Mouse (Mus musculus) embryo, embryonic 9.5 days (tissue): ENCODE measurements at regions not wholly inside any gene's neighbourhood (a gene's known extent, or its start where the extent isn't known, plus 50 kb on each side); places are given as distances from the start of the nearest gene placed in this dataset.

Experiments
- DNase-seq: peaks from one replicate; pipeline ENCODE4 v3.0.0-alpha.2; 2017; ENCODE audit errors: extremely low spot score

- no peak for DNase-seq
These were observed 52.4 kb upstream of the Npy start for GRCm38 (mm10) chr6:49769904-49770720.
